Mouse (Mus musculus) C2C12 (cell line): ENCODE data around the gene Tenm4. TPM values are rescaled to one million over a fixed set of nuclear protein-coding genes. Genes with fewer than 3 reads are reported as not detected.

Experiments
- H3K27me3 ChIP-seq: one replicate; pipeline ENCODE4 v1.6.1; 2011; ENCODE audit not compliant: control insufficient read depth, insufficient read depth, insufficient read length
- H3K36me3 ChIP-seq: one replicate; pipeline ENCODE4 v1.6.1; 2011; ENCODE audit not compliant: control insufficient read depth, insufficient read depth
- H3K4me3 ChIP-seq: one replicate; pipeline ENCODE4 v1.5.1; 2011; ENCODE audit warnings: mild to moderate bottlenecking, control low read depth; ENCODE audit not compliant: poor library complexity, insufficient read depth, severe bottlenecking
- H3K79me2 ChIP-seq: one replicate; pipeline ENCODE4 v1.6.1; 2011; ENCODE audit not compliant: control insufficient read depth, insufficient read depth
- H3K79me3 ChIP-seq: one replicate; pipeline ENCODE4 v1.6.1; 2011; ENCODE audit warnings: low read depth, control low read depth
- H3ac ChIP-seq: one replicate; pipeline ENCODE3; 2011; ENCODE audit warnings: low read depth; ENCODE audit not compliant: control insufficient read depth, insufficient read length
- CEBPB ChIP-seq: IDR thresholded peaks from one replicate; pipeline ENCODE4 v1.6.1; 2011; ENCODE audit warnings: low read depth, mild to moderate bottlenecking, control low read depth, moderate library complexity
- CTCF ChIP-seq: IDR thresholded peaks from one replicate; pipeline ENCODE4 v1.5.1; 2011; ENCODE audit not compliant: control insufficient read depth, insufficient read depth, insufficient read length
- FOSL1 ChIP-seq: IDR thresholded peaks from one replicate; pipeline ENCODE4 v1.8.0; 2011; ENCODE audit warnings: mild to moderate bottlenecking, low read length; ENCODE audit not compliant: poor library complexity, insufficient read depth, severe bottlenecking
- MAX ChIP-seq: IDR thresholded peaks from one replicate; pipeline ENCODE4 v1.6.1; 2011; ENCODE audit warnings: mild to moderate bottlenecking, control low read depth
- MYOD1 ChIP-seq: IDR thresholded peaks from one replicate; pipeline ENCODE4 v1.6.1; 2011; ENCODE audit warnings: low read depth; ENCODE audit not compliant: control insufficient read depth, insufficient read length
- MYOG ChIP-seq: IDR thresholded peaks from one replicate; pipeline ENCODE4 v1.6.1; 2011; ENCODE audit not compliant: control insufficient read depth, insufficient read length; ENCODE audit errors: extremely low read depth
- USF1 ChIP-seq: IDR thresholded peaks from one replicate; pipeline ENCODE4 v1.6.1; 2011; ENCODE audit warnings: low read depth, mild to moderate bottlenecking, control low read depth, moderate library complexity
- polyA plus RNA-seq: library from polyadenylated mRNA; unstranded; fragments of >200 nt; fragmentation: generic; extraction: Trizol; gene quantifications from one replicate; pipeline ENCODE4 v1.2.1, GENCODE M21; 2012; ENCODE audit warnings: missing spikeins

Gene Tenm4
- polyA plus RNA-seq, 1 experiment = 0.71 TPM

DNA sequence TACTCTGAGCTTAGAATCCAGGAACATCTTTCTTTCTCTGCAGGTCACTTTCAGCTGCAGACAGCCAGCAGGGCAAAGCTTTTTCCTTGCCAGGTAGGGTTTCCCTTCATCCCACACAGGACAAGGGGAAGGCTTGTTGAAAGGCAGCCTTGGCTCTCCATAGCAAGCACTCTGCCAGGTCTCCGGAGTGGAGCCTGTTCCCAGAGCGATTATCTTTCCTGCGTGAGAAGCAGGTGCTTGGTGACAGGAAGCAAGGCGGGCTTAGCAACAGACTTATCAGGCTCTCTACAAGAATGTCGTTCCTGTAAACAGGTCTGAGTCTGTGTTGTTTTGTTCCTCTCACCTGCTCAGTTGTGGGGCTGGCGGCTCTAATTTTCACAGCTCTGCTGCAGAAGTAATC is 186.5 kb downstream of the Tenm4 start:
- Histone ChIP-seq H3K27me3 (no peaks in the 10 kb centered on the region), H3K79me3 (no peaks in the 10 kb centered on the region), H3ac (no peak overlapping the region), H3K4me3 (no peak overlapping the region), H3K36me3 (no peaks in the 10 kb centered on the region), H3K79me2 (no peaks in the 10 kb centered on the region)
- TF ChIP-seq MYOG (no peak), CEBPB (no peak), FOSL1 (no peak), MYOD1 (no peak), USF1 (no peak), MAX (no peak), CTCF (no peak)

DNA sequence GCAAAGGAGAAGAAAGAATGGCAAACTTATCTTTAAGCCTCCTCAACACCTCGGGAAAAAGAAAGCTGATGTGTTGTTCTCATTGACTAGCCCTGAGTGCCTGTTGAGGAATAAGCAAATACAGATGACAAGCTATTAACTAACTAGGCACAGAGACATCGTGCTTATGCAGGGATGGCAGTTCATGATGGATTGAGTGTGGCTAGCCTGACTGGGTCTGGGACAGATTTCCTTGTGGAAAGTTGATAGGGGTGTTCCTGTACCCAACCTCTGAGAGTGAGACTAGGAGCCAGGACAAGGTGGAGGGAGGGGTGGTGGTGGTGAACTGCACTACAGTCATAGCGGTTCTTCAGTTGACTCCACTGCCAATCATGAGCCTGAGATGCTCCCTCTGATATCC is 192.3 kb downstream of the Tenm4 start:
- H3ac ChIP-seq = no peak overlapping the region
- no peaks in the 10 kb centered on the region for H3K79me2 ChIP-seq
- H3K79me3 ChIP-seq = no peaks in the 10 kb centered on the region
- H3K4me3 ChIP-seq = no peak overlapping the region
- H3K36me3 ChIP-seq = no peaks in the 10 kb centered on the region
- H3K27me3 ChIP-seq = no peaks in the 10 kb centered on the region
- no peak for TF ChIP-seq CEBPB
- TF ChIP-seq USF1 = no peak
- TF ChIP-seq MAX = no peak
- TF ChIP-seq CTCF = no peak
- TF ChIP-seq MYOG = no peak

DNA sequence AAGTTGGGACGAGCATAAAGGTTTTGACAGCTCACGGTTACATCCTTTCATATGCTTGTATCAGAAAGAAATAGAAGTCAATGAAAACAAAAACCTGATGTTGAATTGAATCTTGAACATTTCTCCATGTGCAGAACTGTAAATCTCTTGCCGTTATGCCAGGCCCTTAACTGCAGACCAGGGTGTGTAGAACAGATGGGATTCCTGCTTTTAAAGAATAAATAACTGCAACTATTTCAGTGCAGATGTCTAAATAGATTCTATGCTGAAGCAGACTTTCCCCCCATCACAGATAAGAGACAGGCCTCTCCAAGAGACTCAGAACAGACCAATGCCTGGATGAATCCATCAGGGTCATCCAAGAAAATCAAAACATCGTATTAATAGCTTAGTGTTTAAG is 198.9 kb downstream of the Tenm4 start:
- no peak for TF ChIP-seq MYOG
- TF ChIP-seq CTCF = no peak
- TF ChIP-seq CEBPB = no peak
- TF ChIP-seq MAX = no peak
- TF ChIP-seq FOSL1 = no peak
- TF ChIP-seq MYOD1 = no peak

DNA sequence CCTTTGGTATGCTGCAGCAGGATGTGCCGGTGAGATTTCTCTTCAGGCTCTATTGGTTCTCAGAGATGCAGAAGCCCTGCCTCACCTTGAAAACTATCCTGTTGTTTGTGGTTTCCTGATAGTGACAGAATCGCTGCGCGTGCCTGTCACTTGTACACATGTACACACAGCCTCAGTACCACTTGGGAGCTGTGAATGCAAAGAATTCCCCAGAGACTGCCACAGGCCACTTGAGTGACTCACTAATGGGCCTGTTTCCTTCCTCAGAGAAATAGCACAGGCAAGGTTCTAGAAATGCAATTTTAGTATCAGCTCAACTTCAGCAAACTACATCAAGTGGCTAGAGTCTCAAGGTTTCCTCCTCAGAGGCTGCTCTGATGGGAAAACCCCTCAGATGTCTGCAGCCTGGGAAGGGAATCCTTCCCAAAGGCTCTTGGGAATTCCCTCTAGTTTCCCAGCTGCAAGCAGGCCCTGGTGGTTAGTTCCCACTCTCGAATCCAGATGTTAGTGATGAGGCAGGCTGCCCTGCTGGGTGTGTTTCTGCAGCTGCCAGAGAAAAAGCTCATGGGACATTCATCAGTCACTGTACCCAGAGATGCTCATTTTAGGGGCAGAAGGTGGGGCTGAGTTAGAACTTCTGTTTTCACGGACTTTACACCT is 203.1 kb downstream of the Tenm4 start:
- H3ac ChIP-seq = no peak overlapping the region
- no peaks in the 10 kb centered on the region for H3K79me3 ChIP-seq
- H3K27me3 ChIP-seq = no peaks in the 10 kb centered on the region
- H3K4me3 ChIP-seq = no peak overlapping the region
- H3K36me3 ChIP-seq = no peaks in the 10 kb centered on the region
- TF ChIP-seq CTCF = no peak
- no peak for TF ChIP-seq MYOD1
- no peak for TF ChIP-seq MYOG
- no peak for TF ChIP-seq MAX
- no peaks in the 10 kb centered on the region for H3K79me2 ChIP-seq

More for the DNA sequence above, 198.9 kb downstream of the Tenm4 start:
- no peaks in the 10 kb centered on the region for H3K79me3 ChIP-seq
- H3ac ChIP-seq = no peak overlapping the region
- no peaks in the 10 kb centered on the region for H3K79me2 ChIP-seq
- H3K36me3 ChIP-seq = no peaks in the 10 kb centered on the region
- H3K4me3 ChIP-seq = no peak overlapping the region
- H3K27me3 ChIP-seq = no peaks in the 10 kb centered on the region

DNA sequence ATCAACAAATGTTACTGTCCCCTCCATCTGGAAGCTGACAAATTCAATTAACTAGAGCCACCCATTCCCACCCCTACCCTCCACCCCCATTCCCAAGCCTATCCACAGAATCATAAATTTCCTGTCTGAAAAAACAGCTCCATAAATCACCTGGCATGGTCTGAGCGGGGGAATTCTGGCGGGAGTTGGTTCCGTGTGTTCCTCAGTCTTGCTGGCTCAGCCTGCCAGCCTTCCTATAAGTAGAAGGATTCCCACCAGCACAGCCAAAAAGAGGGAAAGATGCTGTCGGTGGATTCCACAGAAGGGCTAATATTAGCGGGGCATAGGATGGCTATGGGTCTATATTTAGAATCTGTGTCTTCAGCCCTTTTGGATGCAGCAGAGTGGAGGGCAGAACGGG is 204.5 kb downstream of the Tenm4 start:
- no peaks in the 10 kb centered on the region for H3K36me3 ChIP-seq
- no peak overlapping the region for H3ac ChIP-seq
- H3K79me3 ChIP-seq = no peaks in the 10 kb centered on the region
- H3K79me2 ChIP-seq = no peaks in the 10 kb centered on the region
- no peaks in the 10 kb centered on the region for H3K27me3 ChIP-seq
- TF ChIP-seq MYOG = no peak
- TF ChIP-seq CTCF = no peak
- TF ChIP-seq CEBPB = no peak
- no peak for TF ChIP-seq USF1
- TF ChIP-seq MAX = no peak
- TF ChIP-seq MYOD1 = no peak
- TF ChIP-seq FOSL1 = no peak
- H3K4me3 ChIP-seq = no peak overlapping the region

DNA sequence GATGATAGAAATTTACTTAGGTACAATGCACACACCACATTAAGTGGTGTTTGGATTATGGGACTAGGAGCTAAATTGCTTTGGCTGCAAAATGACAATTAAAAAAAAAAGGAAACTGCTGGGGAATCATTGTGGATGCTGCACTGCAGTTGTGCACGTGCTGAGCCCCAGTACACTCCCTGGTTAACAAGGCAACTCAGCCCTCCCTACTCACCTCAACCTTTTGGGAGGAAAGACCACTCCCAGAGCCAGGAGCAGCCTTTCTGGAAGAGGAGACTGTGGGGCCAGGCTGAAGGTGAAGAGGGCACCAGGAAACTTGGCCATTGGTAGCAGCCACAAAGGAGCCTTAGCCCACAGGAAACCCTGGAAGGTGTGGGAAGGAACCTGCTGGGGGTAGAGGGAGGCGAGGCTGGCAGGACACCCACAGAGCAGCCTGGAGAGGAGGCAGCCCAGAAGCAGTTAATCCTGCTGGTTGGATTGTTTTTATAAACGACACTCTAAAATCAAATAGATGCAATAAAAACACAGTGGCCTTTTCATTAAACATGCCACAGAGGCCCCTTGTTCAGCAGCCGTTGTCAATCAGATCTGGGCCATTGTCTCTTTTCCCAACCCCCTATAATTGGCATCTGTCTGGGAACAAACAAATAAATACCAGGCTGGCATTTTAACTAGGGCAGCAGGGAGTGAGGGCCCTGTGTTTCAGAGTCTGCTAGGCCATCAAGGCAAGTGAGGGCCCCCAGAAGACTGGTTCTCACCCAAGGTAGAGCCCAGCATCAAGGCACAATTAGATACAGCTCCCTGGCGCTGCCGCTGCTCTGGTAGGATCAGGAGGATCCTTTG is 212.9 kb downstream of the Tenm4 start:
- no peak overlapping the region for H3ac ChIP-seq
- no peaks in the 10 kb centered on the region for H3K79me3 ChIP-seq
- H3K27me3 ChIP-seq = no peaks in the 10 kb centered on the region
- H3K79me2 ChIP-seq = no peaks in the 10 kb centered on the region
- no peak overlapping the region for H3K4me3 ChIP-seq
- no peaks in the 10 kb centered on the region for H3K36me3 ChIP-seq
- TF ChIP-seq CTCF = no peak
- no peak for TF ChIP-seq MYOG
- TF ChIP-seq MYOD1 = no peak
- TF ChIP-seq MAX = no peak
- no peak for TF ChIP-seq FOSL1
- no peak for TF ChIP-seq CEBPB
- no peak for TF ChIP-seq USF1
